Mouse (Mus musculus) CH12.LX (cell line): ENCODE data around the gene Krtap19-5. TPM values are rescaled to one million over a fixed set of nuclear protein-coding genes. Genes with fewer than 3 reads are reported as not detected.

Experiments
- DNase-seq: peaks from one replicate; pipeline ENCODE4 v3.0.0-alpha.2; 2013; ENCODE audit errors: extremely low read depth
- H3K27ac ChIP-seq: 2 replicates; pipeline ENCODE4 v1.5.1; 2012; ENCODE audit warnings: low read depth, mild to moderate bottlenecking, control low read depth, moderate library complexity; ENCODE audit not compliant: insufficient read depth
- H3K27me3 ChIP-seq: replicated peaks from 2 replicates; pipeline ENCODE3; 2012; ENCODE audit warnings: inconsistent platforms
- H3K36me3 ChIP-seq, 2 experiments: replicated peaks in 1 of 2; 2 replicates each; pipeline versions ENCODE3 to v1.6.1; 2012; ENCODE audit warnings: inconsistent platforms in 1 of 2, low read length in 1 of 2, mild to moderate bottlenecking in 1 of 2, mixed read lengths in 1 of 2, moderate library complexity in 1 of 2; ENCODE audit not compliant: control insufficient read depth in 1 of 2, insufficient read depth in 1 of 2
- H3K4me1 ChIP-seq, 2 experiments: 2 replicates each; pipeline ENCODE4 v1.6.1; 2012; ENCODE audit warnings: inconsistent platforms in 1 of 2, moderate library complexity in 1 of 2; ENCODE audit not compliant: insufficient read depth in 2 of 2, control insufficient read depth in 1 of 2
- H3K4me2 ChIP-seq: 2 replicates; pipeline ENCODE4 v1.6.1; 2012; ENCODE audit warnings: low read depth, mild to moderate bottlenecking, control low read depth; ENCODE audit not compliant: poor library complexity, insufficient read depth, severe bottlenecking
- H3K4me3 ChIP-seq, 3 experiments: fragments of 150-350 bp in 1 of 3; sonication (generic) in 1 of 3; replicated peaks in 1 of 3; 2 replicates each; pipeline versions ENCODE3 to v1.5.1; 2011 to 2012; ENCODE audit warnings: low read depth in 2 of 3, low read length in 2 of 3, mild to moderate bottlenecking in 2 of 3, moderate library complexity in 2 of 3, control low read depth in 1 of 3, improper control_type of control experiment in 1 of 3, inconsistent platforms in 1 of 3, mixed read lengths in 1 of 3; ENCODE audit not compliant: poor library complexity in 1 of 3
- H3K79me2 ChIP-seq: replicated peaks from 2 replicates; pipeline ENCODE4 v1.6.1; 2012; ENCODE audit warnings: mild to moderate bottlenecking, moderate library complexity; ENCODE audit not compliant: control insufficient read depth, poor library complexity, insufficient read depth, severe bottlenecking; ENCODE audit errors: extremely low read depth
- H3K9ac ChIP-seq: 2 replicates; pipeline ENCODE4 v1.6.1; 2012; ENCODE audit warnings: low read depth, mild to moderate bottlenecking, control low read depth, moderate library complexity; ENCODE audit not compliant: insufficient read depth
- H3K9me3 ChIP-seq: replicated peaks from 2 replicates; pipeline ENCODE3; 2012; ENCODE audit warnings: low read length, inconsistent platforms, mixed read lengths
- CHD2 ChIP-seq: IDR thresholded peaks from 2 replicates; pipeline ENCODE4 v1.6.1; 2011; ENCODE audit warnings: low read length, improper control_type of control experiment
- CTCF ChIP-seq, 2 experiments: IDR thresholded peaks in 1 of 2; conservative IDR thresholded peaks in 1 of 2; 2 replicates each; pipeline ENCODE4 v1.5.1; 2011 to 2012; ENCODE audit warnings: low read depth in 2 of 2, low read length in 2 of 2, improper control_type of control experiment in 1 of 2, inconsistent platforms in 1 of 2, mild to moderate bottlenecking in 1 of 2, moderate library complexity in 1 of 2
- ELF1 ChIP-seq: IDR thresholded peaks from 2 replicates; pipeline ENCODE4 v1.6.1; 2014; ENCODE audit warnings: low read depth, mild to moderate bottlenecking, inconsistent platforms, low read length, improper control_type of control experiment
- EP300 ChIP-seq: IDR thresholded peaks from 2 replicates; pipeline ENCODE4 v1.6.1; 2011; ENCODE audit warnings: low read length, improper control_type of control experiment
- ETS1 ChIP-seq: conservative IDR thresholded peaks from 2 replicates; pipeline ENCODE4 v1.6.1; 2012; ENCODE audit warnings: low read depth, mild to moderate bottlenecking, inconsistent platforms, low read length, improper control_type of control experiment, moderate library complexity
- GABPA ChIP-seq: IDR thresholded peaks from 2 replicates; pipeline ENCODE4 v1.6.1; 2012; ENCODE audit warnings: low read depth, low read length, improper control_type of control experiment, inconsistent platforms; ENCODE audit not compliant: insufficient replicate concordance
- HCFC1 ChIP-seq: IDR thresholded peaks from 2 replicates; pipeline ENCODE4 v1.6.1; 2012; ENCODE audit warnings: low read depth, mild to moderate bottlenecking, inconsistent platforms, low read length, improper control_type of control experiment
- JUND ChIP-seq: conservative IDR thresholded peaks from 2 replicates; pipeline ENCODE4 v1.6.1; 2011; ENCODE audit warnings: low read depth, low read length, improper control_type of control experiment
- KAT2A ChIP-seq: IDR thresholded peaks from 2 replicates; pipeline ENCODE4 v1.6.1; 2012; ENCODE audit warnings: low read length, improper control_type of control experiment, inconsistent platforms; ENCODE audit not compliant: insufficient replicate concordance
- MAFK ChIP-seq: IDR thresholded peaks from 2 replicates; pipeline ENCODE4 v1.6.1; 2011; ENCODE audit warnings: low read length, improper control_type of control experiment; ENCODE audit not compliant: insufficient replicate concordance
- MAZ ChIP-seq: IDR thresholded peaks from 2 replicates; pipeline ENCODE4 v1.6.1; 2012; ENCODE audit warnings: low read depth, mild to moderate bottlenecking, inconsistent platforms, low read length, improper control_type of control experiment, moderate library complexity
- MXI1 ChIP-seq: IDR thresholded peaks from 2 replicates; pipeline ENCODE4 v1.6.1; 2011; ENCODE audit warnings: mild to moderate bottlenecking, low read depth, low read length, improper control_type of control experiment
- NRF1 ChIP-seq: IDR thresholded peaks from 2 replicates; pipeline ENCODE4 v1.6.1; 2014; ENCODE audit warnings: low read depth, mild to moderate bottlenecking, inconsistent platforms, low read length, improper control_type of control experiment, moderate library complexity
- PAX5 ChIP-seq: IDR thresholded peaks from 2 replicates; pipeline ENCODE4 v1.6.1; 2012; ENCODE audit warnings: low read length, inconsistent platforms, mixed read lengths
- POLR2A ChIP-seq: IDR thresholded peaks from 2 replicates; pipeline ENCODE4 v1.6.1; 2011; ENCODE audit warnings: low read depth, mild to moderate bottlenecking, improper control_type of control experiment, low read length
- RAD21 ChIP-seq: IDR thresholded peaks from 2 replicates; pipeline ENCODE4 v1.6.1; 2011; ENCODE audit warnings: low read depth, mild to moderate bottlenecking, low read length, improper control_type of control experiment, moderate library complexity
- RCOR1 ChIP-seq: conservative IDR thresholded peaks from 2 replicates; pipeline ENCODE4 v1.6.1; 2012; ENCODE audit warnings: low read depth, mild to moderate bottlenecking, inconsistent platforms, low read length, improper control_type of control experiment
- TBP ChIP-seq: conservative IDR thresholded peaks from 2 replicates; pipeline ENCODE4 v1.6.1; 2011; ENCODE audit warnings: low read depth, low read length, improper control_type of control experiment
- TCF12 ChIP-seq: IDR thresholded peaks from 2 replicates; pipeline ENCODE4 v1.6.1; 2014; ENCODE audit warnings: low read depth, mild to moderate bottlenecking, inconsistent platforms, low read length, improper control_type of control experiment
- USF1 ChIP-seq: IDR thresholded peaks from 2 replicates; pipeline ENCODE4 v1.6.1; 2014; ENCODE audit warnings: low read depth, mild to moderate bottlenecking, inconsistent platforms, low read length, improper control_type of control experiment
- ZC3H11A ChIP-seq: IDR thresholded peaks from 2 replicates; pipeline ENCODE4 v1.6.1; 2012; ENCODE audit warnings: low read depth, mild to moderate bottlenecking, inconsistent platforms, low read length, improper control_type of control experiment
- ZKSCAN1 ChIP-seq: IDR thresholded peaks from 2 replicates; pipeline ENCODE4 v1.6.1; 2012; ENCODE audit warnings: low read depth, inconsistent platforms, low read length, improper control_type of control experiment, borderline replicate concordance
- ZMIZ1 ChIP-seq: IDR thresholded peaks from 2 replicates; pipeline ENCODE4 v1.6.1; 2012; ENCODE audit warnings: low read depth, mild to moderate bottlenecking, inconsistent platforms, low read length, improper control_type of control experiment
- dilution Hi-C: fragments of 300-500 bp; cut with MboI; formaldehyde crosslinking; loops from 2 replicates; pipeline ENCODE4 v1.14.3; 2020; ENCODE audit warnings: low sequenced_read_pairs; ENCODE audit not compliant: extremely low pct_unique_long_range_greater_than_20kb, extremely low pct_ligation_motif_present
- in situ Hi-C: fragments of 300-500 bp; cut with MboI; formaldehyde crosslinking; loops from 3 replicates; pipeline ENCODE4 v1.14.3; 2019; ENCODE audit warnings: low sequenced_read_pairs, low pct_ligation_motif_present, low pct_unique_long_range_greater_than_20kb, mixed read lengths
- polyA plus RNA-seq: library from polyadenylated mRNA; unstranded; fragments of >175 nt; gene quantifications from 2 replicates; pipeline ENCODE4 v1.2.1, GENCODE M21; 2012; ENCODE audit warnings: low read depth; ENCODE audit not compliant: insufficient read length
- total RNA-seq, 2 experiments: library from RNA; depleted of rRNA; stranded (reverse); fragments of 300-350 nt in 1 of 2; fragments of >200 nt in 1 of 2; gene quantifications; 2 replicates each; pipeline ENCODE4 v1.2.3; 2012 to 2014

The Krtap19-5 gene
- total and polyA plus RNA-seq, 3 experiments = not detected

GRCm38 (mm10) chr16:88848558-88848957 is 47.7 kb downstream of the Krtap19-5 start:
- H3K4me1 ChIP-seq = no peaks in the 10 kb centered on the region
- in situ Hi-C loops (no loop called here), dilution Hi-C loops (no loop called here)
- H3K4me3 ChIP-seq = no peak overlapping the region
- peaks cover 47% of the 10 kb centered on the region for H3K9me3 ChIP-seq
- H3K4me2 ChIP-seq = no peak overlapping the region
- H3K9ac ChIP-seq = no peak overlapping the region
- no peaks in the 10 kb centered on the region for H3K27me3 ChIP-seq
- no peak overlapping the region for H3K27ac ChIP-seq
- no peaks in the 10 kb centered on the region for H3K36me3 ChIP-seq
- no peak for DNase-seq
- TF ChIP-seq ETS1 = no peak
- no peak for TF ChIP-seq RAD21
- no peak for TF ChIP-seq HCFC1
- TF ChIP-seq EP300 = no peak
- TF ChIP-seq CHD2 = no peak
- TF ChIP-seq JUND = no peak
- no peak for TF ChIP-seq MAZ
- no peak for TF ChIP-seq POLR2A
- no peak for TF ChIP-seq ZMIZ1
- TF ChIP-seq KAT2A = no peak
- no peak for TF ChIP-seq TBP
- no peak for TF ChIP-seq PAX5
- TF ChIP-seq MXI1 = no peak
- H3K79me2 ChIP-seq = no peaks in the 10 kb centered on the region

- Histone ChIP-seq H3K9me3 (peaks cover 48% of the 10 kb centered on the region), H3K79me2 (no peaks in the 10 kb centered on the region), H3K4me3 (no peak overlapping the region), H3K4me2 (no peak overlapping the region), H3K36me3 (no peaks in the 10 kb centered on the region), H3K4me1 (no peaks in the 10 kb centered on the region), H3K27ac (no peak overlapping the region), H3K9ac (no peak overlapping the region), H3K27me3 (no peaks in the 10 kb centered on the region)
- TF ChIP-seq POLR2A (no peak), USF1 (no peak), ETS1 (no peak), RCOR1 (no peak), KAT2A (no peak), NRF1 (no peak), GABPA (no peak), JUND (no peak), TBP (no peak), ZKSCAN1 (no peak), ELF1 (no peak), ZC3H11A (no peak), CTCF (conservative IDR thresholded peaks at IDR 0.05 in 1 of 2, IDR thresholded peaks at IDR 0.05 in 1 of 2; ENCODE audit: low read depth in 2 of 2, low read length in 2 of 2) (no peak), TCF12 (no peak), MAFK (no peak)
- no peak for DNase-seq
- dilution Hi-C loops (no loop called here), in situ Hi-C loops (no loop called here)
Observed at GRCm38 (mm10) chr16:88847363-88847762, 48.9 kb downstream of the Krtap19-5 start.

Other genes starting within 250 kb of the Krtap19-5 start
Only the 20 nearest of the 25 such genes appear.
- gene Krtap13-1, start 167.6 kb downstream of the Krtap19-5 start, total RNA-seq (2012; rRNA removed) = not detected in 2 replicates
- not detected in 2 replicates for gene Krtap13-1, start 167.6 kb downstream of the Krtap19-5 start, total RNA-seq (2014; rRNA removed)
- gene Krtap13-1, start 167.6 kb downstream of the Krtap19-5 start, polyA plus RNA-seq = not detected in 2 replicates
- not detected in 2 replicates for gene Krtap13, start 144.8 kb downstream of the Krtap19-5 start, total RNA-seq (2012; rRNA removed)
- not detected in 2 replicates for gene Krtap13, start 144.8 kb downstream of the Krtap19-5 start, total RNA-seq (2014; rRNA removed)
- not detected in 2 replicates for gene Krtap13, start 144.8 kb downstream of the Krtap19-5 start, polyA plus RNA-seq
- not detected in 2 replicates for gene 2310034C09Rik, start 137.6 kb downstream of the Krtap19-5 start, total RNA-seq (2012; rRNA removed)
- gene 2310034C09Rik, start 137.6 kb downstream of the Krtap19-5 start, total RNA-seq (2014; rRNA removed) = not detected in 2 replicates
- not detected in 2 replicates for gene 2310034C09Rik, start 137.6 kb downstream of the Krtap19-5 start, polyA plus RNA-seq
- gene 2310057N15Rik, start 122.3 kb downstream of the Krtap19-5 start, total RNA-seq (2012; rRNA removed) = not detected in 2 replicates
- not detected in 2 replicates for gene 2310057N15Rik, start 122.3 kb downstream of the Krtap19-5 start, total RNA-seq (2014; rRNA removed)
- not detected in 2 replicates for gene 2310057N15Rik, start 122.3 kb downstream of the Krtap19-5 start, polyA plus RNA-seq
- not detected in 2 replicates for gene Gm5965, start 118.6 kb downstream of the Krtap19-5 start, total RNA-seq (2012; rRNA removed)
- not detected in 2 replicates for gene Gm5965, start 118.6 kb downstream of the Krtap19-5 start, total RNA-seq (2014; rRNA removed)
- gene Gm5965, start 118.6 kb downstream of the Krtap19-5 start, polyA plus RNA-seq = not detected in 2 replicates
- not detected in 2 replicates for gene Gm20741, start 84.2 kb downstream of the Krtap19-5 start, total RNA-seq (2012; rRNA removed)
- not detected in 2 replicates for gene Gm20741, start 84.2 kb downstream of the Krtap19-5 start, total RNA-seq (2014; rRNA removed)
- gene Gm20741, start 84.2 kb downstream of the Krtap19-5 start, polyA plus RNA-seq = not detected in 2 replicates
- gene Krtap15, start 76.2 kb downstream of the Krtap19-5 start, total RNA-seq (2012; rRNA removed) = not detected in 2 replicates
- not detected in 2 replicates for gene Krtap15, start 76.2 kb downstream of the Krtap19-5 start, total RNA-seq (2014; rRNA removed)
- gene Krtap15, start 76.2 kb downstream of the Krtap19-5 start, polyA plus RNA-seq = not detected in 2 replicates
- gene Krtap14, start 70.3 kb downstream of the Krtap19-5 start, total RNA-seq (2012; rRNA removed) = not detected in 2 replicates
- not detected in 2 replicates for gene Krtap14, start 70.3 kb downstream of the Krtap19-5 start, total RNA-seq (2014; rRNA removed)
- gene Krtap14, start 70.3 kb downstream of the Krtap19-5 start, polyA plus RNA-seq = not detected in 2 replicates
- not detected in 2 replicates for gene Krtap19-1, start 27.0 kb downstream of the Krtap19-5 start, total RNA-seq (2012; rRNA removed)
- not detected in 2 replicates for gene Krtap19-1, start 27.0 kb downstream of the Krtap19-5 start, total RNA-seq (2014; rRNA removed)
- gene Krtap19-1, start 27.0 kb downstream of the Krtap19-5 start, polyA plus RNA-seq = not detected in 2 replicates
- not detected in 2 replicates for gene Krtap19-2, start 22.2 kb downstream of the Krtap19-5 start, total RNA-seq (2012; rRNA removed)
- not detected in 2 replicates for gene Krtap19-2, start 22.2 kb downstream of the Krtap19-5 start, total RNA-seq (2014; rRNA removed)
- not detected in 2 replicates for gene Krtap19-2, start 22.2 kb downstream of the Krtap19-5 start, polyA plus RNA-seq
- gene Krtap19-3, start 18.4 kb downstream of the Krtap19-5 start, total RNA-seq (2012; rRNA removed) = not detected in 2 replicates
- gene Krtap19-3, start 18.4 kb downstream of the Krtap19-5 start, total RNA-seq (2014; rRNA removed) = not detected in 2 replicates
- gene Krtap19-3, start 18.4 kb downstream of the Krtap19-5 start, polyA plus RNA-seq = not detected in 2 replicates
- gene Krtap19-4, start 11.4 kb downstream of the Krtap19-5 start, total RNA-seq (2012; rRNA removed) = not detected in 2 replicates
- gene Krtap19-4, start 11.4 kb downstream of the Krtap19-5 start, total RNA-seq (2014; rRNA removed) = not detected in 2 replicates
- not detected in 2 replicates for gene Krtap19-4, start 11.4 kb downstream of the Krtap19-5 start, polyA plus RNA-seq
- gene Krtap19-9b, start 35.8 kb upstream of the Krtap19-5 start, total RNA-seq (2012; rRNA removed) = not detected in 2 replicates
- gene Krtap19-9b, start 35.8 kb upstream of the Krtap19-5 start, total RNA-seq (2014; rRNA removed) = not detected in 2 replicates
- gene Krtap19-9b, start 35.8 kb upstream of the Krtap19-5 start, polyA plus RNA-seq = not detected in 2 replicates
- not detected in 2 replicates for gene Krtap16-3, start 66.4 kb upstream of the Krtap19-5 start, total RNA-seq (2012; rRNA removed)
- not detected in 2 replicates for gene Krtap16-3, start 66.4 kb upstream of the Krtap19-5 start, total RNA-seq (2014; rRNA removed)
- gene Krtap16-3, start 66.4 kb upstream of the Krtap19-5 start, polyA plus RNA-seq = not detected in 2 replicates
- not detected in 2 replicates for gene Krtap22-2, start 114.3 kb upstream of the Krtap19-5 start, total RNA-seq (2012; rRNA removed)
- gene Krtap22-2, start 114.3 kb upstream of the Krtap19-5 start, total RNA-seq (2014; rRNA removed) = not detected in 2 replicates
- not detected in 2 replicates for gene Krtap22-2, start 114.3 kb upstream of the Krtap19-5 start, polyA plus RNA-seq
- gene Gm10229, start 118.8 kb upstream of the Krtap19-5 start, total RNA-seq (2012; rRNA removed) = not detected in 2 replicates
- gene Gm10229, start 118.8 kb upstream of the Krtap19-5 start, total RNA-seq (2014; rRNA removed) = not detected in 2 replicates
- gene Gm10229, start 118.8 kb upstream of the Krtap19-5 start, polyA plus RNA-seq = not detected in 2 replicates
- not detected in 2 replicates for gene Krtap6-1, start 135.2 kb upstream of the Krtap19-5 start, total RNA-seq (2012; rRNA removed)
- gene Krtap6-1, start 135.2 kb upstream of the Krtap19-5 start, total RNA-seq (2014; rRNA removed) = not detected in 2 replicates
- gene Krtap6-1, start 135.2 kb upstream of the Krtap19-5 start, polyA plus RNA-seq = not detected in 2 replicates
- not detected in 2 replicates for gene Gm10228, start 145.0 kb upstream of the Krtap19-5 start, total RNA-seq (2012; rRNA removed)
- not detected in 2 replicates for gene Gm10228, start 145.0 kb upstream of the Krtap19-5 start, total RNA-seq (2014; rRNA removed)
- not detected in 2 replicates for gene Gm10228, start 145.0 kb upstream of the Krtap19-5 start, polyA plus RNA-seq
- gene Krtap6-5, start 151.4 kb upstream of the Krtap19-5 start, total RNA-seq (2012; rRNA removed) = not detected in 2 replicates
- gene Krtap6-5, start 151.4 kb upstream of the Krtap19-5 start, total RNA-seq (2014; rRNA removed) = not detected in 2 replicates
- not detected in 2 replicates for gene Krtap6-5, start 151.4 kb upstream of the Krtap19-5 start, polyA plus RNA-seq
- gene 1110025L11Rik, start 167.5 kb upstream of the Krtap19-5 start, total RNA-seq (2012; rRNA removed) = not detected in 2 replicates
- gene 1110025L11Rik, start 167.5 kb upstream of the Krtap19-5 start, total RNA-seq (2014; rRNA removed) = not detected in 2 replicates
- not detected in 2 replicates for gene 1110025L11Rik, start 167.5 kb upstream of the Krtap19-5 start, polyA plus RNA-seq